Mouse (Mus musculus): ENCODE data around the gene 1110008P14Rik. TPM values are rescaled to one million over a fixed set of nuclear protein-coding genes. Genes with fewer than 3 reads are reported as not detected.

1110008P14Rik gene
- polyA plus RNA-seq, 1 experiment from 2014 or later = 71.6 TPM

DNA sequence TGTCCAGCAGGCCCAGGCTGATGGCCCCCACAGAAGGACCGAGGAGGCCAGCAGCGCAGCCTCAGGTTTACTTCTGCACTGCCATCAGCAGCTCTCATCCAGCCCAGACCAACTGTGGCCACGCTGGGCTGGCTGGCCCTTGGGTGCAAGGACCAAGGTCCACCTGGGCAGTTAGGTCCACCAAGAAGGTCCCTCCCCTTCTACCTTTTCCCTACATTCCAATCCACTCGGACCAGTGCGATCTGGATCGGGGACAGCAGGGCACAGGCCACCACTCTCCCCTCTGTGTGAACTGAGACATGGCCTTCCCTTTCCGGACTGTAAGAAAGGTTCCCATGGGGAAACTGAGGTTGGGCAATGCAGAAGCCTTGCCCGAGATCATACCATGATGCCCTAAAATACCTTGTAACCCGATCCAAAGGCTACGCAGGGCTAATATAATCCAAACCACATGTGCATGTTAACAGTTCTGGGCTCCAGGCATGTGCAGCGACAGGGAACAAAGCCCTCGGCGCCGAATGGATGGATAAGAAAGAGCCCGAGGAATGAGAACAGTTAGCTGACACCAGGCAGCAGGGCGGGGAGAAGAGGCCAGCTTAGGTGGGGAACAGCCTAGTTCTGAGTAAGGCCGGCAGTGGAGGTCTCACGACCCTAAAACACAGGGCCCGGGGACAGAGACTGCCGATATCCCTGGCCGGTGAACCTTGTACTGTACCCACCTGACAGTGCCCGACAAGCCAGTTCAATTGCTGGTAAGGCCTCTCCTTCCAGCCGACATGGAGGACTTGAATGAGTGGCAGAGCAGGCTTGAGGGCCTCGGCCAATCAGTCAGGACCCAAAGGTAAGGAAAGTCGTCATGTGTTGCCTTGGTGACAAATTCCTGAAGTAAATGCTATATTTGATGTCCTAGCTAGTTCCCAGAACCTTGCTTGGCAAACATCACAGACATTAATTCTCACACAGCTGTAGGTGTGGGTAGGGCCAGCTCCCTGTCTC lies 27.0 kb upstream of the 1110008P14Rik start:
- Histone ChIP-seq H3K4me1 (peaks cover 11% of the 10 kb centered on the region), H3K27ac (replicated peaks) (no peak overlapping the region; the same call in 1 of the 2 replicates), H3K9me3 (replicated peaks) (no peaks in the 10 kb centered on the region), H3K9ac (no peak overlapping the region), H3K27me3 (no peaks in the 10 kb centered on the region), H3K4me2 (replicated peaks) (no peak overlapping the region), H3K4me3 (replicated peaks) (no peak overlapping the region), H3K36me3 (0 out of 2 replicates have a peak, but pooled peaks cover under 1% of the 10 kb centered on the region)
- ATAC-seq (ENCODE audit: insufficient number of reproducible peaks, low FRiP score, low TSS enrichment, low read depth) = no peak
- 30% methylated on average over 25 of the region's 25 CpGs for WGBS

DNA sequence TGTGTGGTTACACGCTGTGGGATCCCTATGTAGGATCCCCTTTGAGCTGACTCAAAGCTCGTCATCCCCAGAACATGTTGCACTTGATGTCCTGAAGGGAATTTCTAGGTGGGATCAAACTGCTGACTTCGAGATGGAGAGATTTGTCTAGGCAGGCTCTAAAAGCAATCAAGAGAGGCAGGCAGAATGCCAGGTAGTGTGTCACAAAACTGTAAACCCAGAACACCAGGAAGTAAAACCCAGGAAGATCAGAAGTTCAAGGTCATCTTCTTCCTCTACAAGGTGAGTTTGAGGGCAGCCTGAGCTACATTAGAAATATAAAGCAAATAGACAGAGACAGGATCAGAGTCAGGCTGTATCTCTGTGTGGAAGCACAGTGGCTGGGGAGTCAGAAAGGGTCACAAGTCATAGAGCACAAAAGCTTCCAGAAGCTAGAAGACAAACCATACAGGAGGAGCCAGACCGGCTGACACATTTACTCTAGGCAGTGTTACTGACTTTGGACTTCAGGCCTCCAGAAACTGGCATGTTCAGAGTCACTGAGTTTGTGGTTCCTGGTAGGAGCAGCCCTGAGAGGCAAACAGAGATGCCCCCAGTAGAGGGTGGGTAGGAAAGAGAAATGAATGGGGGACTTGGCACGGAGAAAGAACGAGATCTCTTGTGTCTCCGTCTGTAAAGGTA lies 25.5 kb upstream of the 1110008P14Rik start:
- no peaks in the 10 kb centered on the region for H3K27me3 ChIP-seq
- H3K27ac ChIP-seq (replicated peaks) = no peak overlapping the region
- H3K4me3 ChIP-seq (replicated peaks) = no peak overlapping the region
- no peak overlapping the region for H3K9ac ChIP-seq
- H3K36me3 ChIP-seq = peaks cover 9% of the 10 kb centered on the region
- WGBS = 78% methylated on average over 7 of the region's 7 CpGs
- H3K4me1 ChIP-seq = peaks cover 11% of the 10 kb centered on the region
- no peak overlapping the region for H3K4me2 ChIP-seq (replicated peaks)
- no peaks in the 10 kb centered on the region for H3K9me3 ChIP-seq (replicated peaks)
- no peak for ATAC-seq (ENCODE audit: insufficient number of reproducible peaks, low FRiP score, low TSS enrichment, low read depth)

DNA sequence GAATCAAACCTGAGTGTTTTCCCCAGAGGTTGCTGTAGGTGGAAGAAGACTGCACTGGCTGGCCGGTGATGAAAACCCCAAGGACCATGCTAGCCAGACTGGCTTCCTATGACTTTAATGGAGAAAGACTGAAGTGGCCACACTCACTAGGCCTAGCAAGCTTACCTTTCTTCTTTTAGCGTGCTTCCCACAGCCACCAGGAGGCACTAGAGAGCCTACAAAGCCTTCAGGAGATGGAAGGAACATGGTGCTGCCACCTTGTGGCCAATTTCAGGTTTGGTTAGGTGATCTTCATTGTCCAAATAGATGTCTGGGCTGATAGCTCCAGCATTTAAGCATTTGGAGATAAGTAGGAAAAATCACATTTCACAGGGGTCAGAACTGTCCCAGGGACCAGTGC lies 22.9 kb upstream of the 1110008P14Rik start:
- peaks cover 11% of the 10 kb centered on the region for H3K4me1 ChIP-seq
- no peak overlapping the region for H3K27ac ChIP-seq (replicated peaks)
- no peaks in the 10 kb centered on the region for H3K27me3 ChIP-seq
- H3K4me3 ChIP-seq (replicated peaks) = no peak overlapping the region
- H3K9ac ChIP-seq = no peak overlapping the region
- ATAC-seq (ENCODE audit: insufficient number of reproducible peaks, low FRiP score, low TSS enrichment, low read depth) = 0 out of 2 replicates have a peak, but pooled peaks have one; percentile 9
- H3K9me3 ChIP-seq (replicated peaks) = no peaks in the 10 kb centered on the region
- WGBS = 20% methylated on average over 2 of the region's 2 CpGs
- peaks cover 35% of the 10 kb centered on the region for H3K36me3 ChIP-seq
- H3K4me2 ChIP-seq (replicated peaks) = no peak overlapping the region

DNA sequence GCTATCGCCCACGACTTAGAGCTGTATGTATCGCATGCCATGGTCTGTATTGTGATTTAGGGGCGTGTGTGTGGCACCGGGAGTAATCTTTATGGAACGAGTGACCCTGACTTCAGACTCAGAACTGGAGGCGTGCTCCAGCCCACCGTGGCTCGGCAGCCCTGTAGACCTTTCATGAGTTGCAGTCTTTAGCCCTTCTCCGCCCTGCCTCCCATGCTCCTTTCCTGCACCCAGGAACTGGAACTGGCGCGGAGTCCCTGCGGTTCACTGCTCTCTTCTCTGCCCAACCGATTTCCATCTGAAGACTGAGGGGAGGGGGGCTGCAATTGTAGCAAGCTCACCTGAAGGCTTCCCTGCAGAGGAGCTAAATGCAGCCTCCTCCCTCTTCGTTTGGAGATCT lies 15.0 kb upstream of the 1110008P14Rik start:
- H3K4me2 ChIP-seq (replicated peaks) = peak overlapping the region; percentile 94
- H3K9me3 ChIP-seq (replicated peaks) = no peaks in the 10 kb centered on the region
- no peaks in the 10 kb centered on the region for H3K27me3 ChIP-seq
- H3K27ac ChIP-seq (replicated peaks) = peak overlapping the region; percentile 94; the same call in 1 of the 2 replicates
- H3K4me3 ChIP-seq (replicated peaks) = peak overlapping the region; percentile 90
- H3K36me3 ChIP-seq = peaks cover 21% of the 10 kb centered on the region
- no peak for ATAC-seq (ENCODE audit: insufficient number of reproducible peaks, low FRiP score, low TSS enrichment, low read depth)
- peaks cover 17% of the 10 kb centered on the region for H3K4me1 ChIP-seq
- under 1% methylated on average over 15 of the region's 15 CpGs for WGBS
- peak overlapping the region; percentile 65 for H3K9ac ChIP-seq

DNA sequence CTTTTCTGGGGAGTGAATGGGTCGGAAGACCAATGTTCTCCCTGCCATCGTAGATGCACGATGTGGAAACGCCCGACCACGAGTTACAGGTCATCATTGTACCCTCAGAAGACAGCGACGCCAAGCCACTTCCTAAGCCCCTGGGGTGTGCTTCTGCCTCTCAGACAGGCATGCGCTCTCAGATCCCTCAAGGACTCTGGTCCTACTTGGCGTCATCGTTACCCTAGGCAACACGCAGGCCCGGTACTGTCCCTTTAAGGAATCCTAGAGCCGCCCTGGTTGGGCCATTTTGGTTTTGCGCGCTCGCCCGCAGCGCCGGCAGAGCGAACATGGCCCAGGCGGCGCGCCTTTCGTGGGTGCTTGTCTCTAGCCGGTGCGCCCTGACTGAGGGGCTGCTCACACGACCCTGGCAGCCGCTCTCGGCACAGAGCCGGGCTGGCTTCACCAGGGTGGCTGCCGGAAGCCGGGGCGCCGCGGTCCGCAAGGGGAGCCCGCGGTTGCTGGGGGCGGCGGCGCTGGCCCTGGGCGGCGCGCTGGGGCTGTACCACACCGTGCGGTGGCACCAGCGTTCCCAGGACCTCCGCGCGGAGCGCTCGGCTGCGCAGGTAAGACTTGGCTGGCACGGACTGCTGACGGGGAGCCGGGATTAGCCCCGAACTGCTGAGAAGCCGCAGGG lies 14.3 kb upstream of the 1110008P14Rik start:
- Histone ChIP-seq H3K9me3 (replicated peaks) (no peaks in the 10 kb centered on the region), H3K4me3 (replicated peaks) (peak overlapping the region; percentile 90), H3K4me2 (replicated peaks) (peak overlapping the region; percentile 94), H3K4me1 (peaks cover 17% of the 10 kb centered on the region), H3K36me3 (peaks cover 15% of the 10 kb centered on the region), H3K27ac (replicated peaks) (peak overlapping the region; percentile 94), H3K27me3 (no peaks in the 10 kb centered on the region), H3K9ac (peak overlapping the region; percentile 65)
- ATAC-seq (ENCODE audit: insufficient number of reproducible peaks, low FRiP score, low TSS enrichment, low read depth) = peak; percentile 94
- WGBS = under 1% methylated on average over 59 of the region's 59 CpGs

DNA sequence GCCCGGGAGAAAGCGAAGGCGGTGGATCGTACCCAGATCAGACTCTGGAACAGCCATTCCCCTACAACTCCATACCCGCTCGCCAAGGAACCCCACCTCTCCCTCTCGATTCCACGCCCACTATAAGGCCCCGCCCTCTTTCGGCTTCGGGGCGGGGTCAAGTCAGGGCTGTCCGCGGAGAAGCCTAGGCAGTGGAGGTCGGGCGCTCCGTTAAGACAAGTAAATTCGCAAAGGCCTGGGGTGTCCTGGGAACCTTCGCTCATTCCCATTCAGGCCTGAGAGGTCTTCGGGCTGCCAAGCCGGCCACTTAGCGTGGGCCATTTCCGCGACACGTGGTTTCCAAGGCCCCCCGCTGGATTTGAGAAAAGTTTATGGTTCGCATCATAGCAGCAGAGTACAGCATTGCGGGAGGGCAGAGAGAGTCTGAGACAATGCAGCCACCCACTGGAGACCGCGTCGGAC lies 13.8 kb upstream of the 1110008P14Rik start, which contains the start of gene Ptges2:
TSS of gene Ptges2 (plus strand) at position 413 of the 462 bp plus-strand sequence.
- Histone ChIP-seq H3K4me2 (replicated peaks) (peak within 1 kb of the TSS; percentile 94), H3K27ac (replicated peaks) (peak within 1 kb of the TSS; percentile 94), H3K36me3 (peaks cover 9% of the 10 kb centered on the region), H3K27me3 (no peaks in the 10 kb centered on the region), H3K9me3 (replicated peaks) (no peaks in the 10 kb centered on the region), H3K4me1 (peaks cover 17% of the 10 kb centered on the region), H3K4me3 (replicated peaks) (peak within 1 kb of the TSS; percentile 90), H3K9ac (peak within 1 kb of the TSS; percentile 65)
- ATAC-seq (ENCODE audit: insufficient number of reproducible peaks, low FRiP score, low TSS enrichment, low read depth) = peak; percentile 92
- under 1% methylated on average over 31 of the region's 31 CpGs for WGBS

DNA sequence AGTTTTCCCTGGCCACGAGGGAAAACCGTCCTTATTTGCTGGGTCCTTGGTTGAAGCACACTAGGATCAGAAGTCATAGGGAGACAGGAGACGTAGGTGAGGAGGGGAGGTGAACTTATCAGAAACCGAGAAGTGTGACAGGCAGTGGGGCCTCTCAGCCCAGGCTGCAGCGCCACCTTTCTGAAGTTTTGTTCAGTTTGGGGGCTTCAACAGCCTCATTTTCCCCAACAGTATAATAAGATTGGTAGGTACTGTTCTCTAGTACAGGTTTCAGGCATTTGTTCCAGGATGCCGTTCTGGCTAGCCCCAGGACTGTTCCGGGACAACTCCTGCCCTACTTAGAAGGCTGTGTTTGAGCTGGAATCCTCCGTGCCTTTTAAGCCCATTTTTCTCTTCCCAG lies 13.2 kb upstream of the 1110008P14Rik start:
- 0 out of 2 replicates have a peak, but pooled peaks have one; percentile 3 for ATAC-seq (ENCODE audit: insufficient number of reproducible peaks, low FRiP score, low TSS enrichment, low read depth)
- no peaks in the 10 kb centered on the region for H3K9me3 ChIP-seq (replicated peaks)
- H3K4me3 ChIP-seq (replicated peaks) = peak overlapping the region; percentile 90
- peak overlapping the region; percentile 94 for H3K27ac ChIP-seq (replicated peaks)
- WGBS = 4% methylated on average over 8 of the region's 8 CpGs
- H3K4me2 ChIP-seq (replicated peaks) = peak overlapping the region; percentile 94
- H3K4me1 ChIP-seq = peaks cover 17% of the 10 kb centered on the region
- peaks cover 4% of the 10 kb centered on the region; the same call in 1 of the 2 replicates for H3K36me3 ChIP-seq
- H3K9ac ChIP-seq = peak overlapping the region; percentile 65
- no peaks in the 10 kb centered on the region for H3K27me3 ChIP-seq

DNA sequence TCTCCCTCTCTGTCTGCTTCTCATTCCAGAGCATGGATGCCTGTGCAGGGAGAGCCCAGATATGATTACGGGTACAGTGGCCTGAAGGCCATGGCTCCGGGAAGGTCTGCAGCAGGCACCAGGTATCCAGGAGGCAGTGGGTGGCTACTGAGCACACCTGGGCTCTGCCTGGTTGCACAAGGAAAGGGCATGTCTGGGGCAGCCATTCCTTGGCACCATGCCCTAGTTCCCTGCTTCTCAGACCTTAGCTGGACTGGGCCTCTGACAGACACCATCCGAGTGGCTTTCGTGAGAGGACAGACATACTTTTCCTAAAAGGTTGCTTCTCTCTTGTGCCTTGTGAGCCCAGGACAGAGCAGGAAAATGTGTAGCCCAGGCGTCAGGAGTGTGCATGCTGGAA lies 10.3 kb upstream of the 1110008P14Rik start:
- no peak overlapping the region for H3K27ac ChIP-seq (replicated peaks)
- H3K4me1 ChIP-seq = peaks cover 10% of the 10 kb centered on the region
- no peak overlapping the region for H3K9ac ChIP-seq
- no peak overlapping the region for H3K4me2 ChIP-seq (replicated peaks)
- no peaks in the 10 kb centered on the region for H3K27me3 ChIP-seq
- no peaks in the 10 kb centered on the region for H3K9me3 ChIP-seq (replicated peaks)
- ATAC-seq (ENCODE audit: insufficient number of reproducible peaks, low FRiP score, low TSS enrichment, low read depth) = no peak
- H3K4me3 ChIP-seq (replicated peaks) = no peak overlapping the region
- 83% methylated on average over 5 of the region's 5 CpGs for WGBS
- H3K36me3 ChIP-seq = no peaks in the 10 kb centered on the region

DNA sequence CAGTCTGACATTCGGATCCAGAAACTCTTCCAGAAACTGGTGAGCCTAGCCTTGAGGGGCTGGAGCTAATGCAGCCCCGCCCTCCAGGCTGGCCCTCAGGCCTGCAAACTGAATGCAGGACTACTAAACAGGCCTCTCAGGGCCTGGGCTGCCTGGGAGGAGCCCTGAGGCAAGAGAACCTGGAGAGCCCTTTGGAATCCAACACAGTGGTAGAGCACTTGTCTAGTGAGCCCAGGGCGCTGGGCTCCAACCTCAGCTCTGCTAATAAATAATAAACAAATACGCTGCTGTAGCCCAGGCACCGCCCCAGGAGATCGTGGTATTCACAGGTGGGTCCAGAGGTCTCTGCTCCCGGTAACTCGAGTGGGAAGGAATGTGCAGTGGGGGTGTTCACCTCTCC lies 9.1 kb upstream of the 1110008P14Rik start:
- ATAC-seq (ENCODE audit: insufficient number of reproducible peaks, low FRiP score, low TSS enrichment, low read depth) = no peak
- WGBS = 63% methylated on average over 8 of the region's 8 CpGs
- no peak overlapping the region for H3K4me3 ChIP-seq (replicated peaks)
- H3K4me1 ChIP-seq = peaks cover 6% of the 10 kb centered on the region
- H3K9ac ChIP-seq = no peak overlapping the region
- no peaks in the 10 kb centered on the region for H3K36me3 ChIP-seq
- no peak overlapping the region for H3K27ac ChIP-seq (replicated peaks)
- no peaks in the 10 kb centered on the region for H3K9me3 ChIP-seq (replicated peaks)
- no peaks in the 10 kb centered on the region for H3K27me3 ChIP-seq
- H3K4me2 ChIP-seq (replicated peaks) = no peak overlapping the region

DNA sequence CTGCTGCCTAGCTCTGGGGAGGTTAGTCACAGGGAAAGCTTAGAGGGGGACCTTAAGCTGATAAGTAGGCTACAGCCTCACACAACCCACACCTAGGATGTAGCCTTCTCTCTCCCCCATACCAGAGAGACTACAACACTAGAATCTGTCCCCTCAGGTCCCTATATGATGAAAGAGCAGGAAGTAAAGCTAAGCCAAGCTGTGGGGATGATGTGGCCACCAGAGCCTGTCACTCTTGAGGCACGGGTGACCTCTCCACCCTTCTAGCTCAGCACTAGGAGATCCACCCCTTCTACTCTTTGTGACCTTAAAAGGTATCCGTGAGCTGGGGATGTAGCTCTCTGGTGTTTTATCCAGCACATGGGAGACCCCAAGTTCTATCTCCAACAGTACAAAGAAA lies 7.4 kb upstream of the 1110008P14Rik start:
- Histone ChIP-seq H3K27ac (replicated peaks) (no peak overlapping the region), H3K4me3 (replicated peaks) (no peak overlapping the region), H3K9me3 (replicated peaks) (no peaks in the 10 kb centered on the region), H3K36me3 (no peaks in the 10 kb centered on the region), H3K27me3 (no peaks in the 10 kb centered on the region), H3K4me1 (no peaks in the 10 kb centered on the region), H3K4me2 (replicated peaks) (no peak overlapping the region), H3K9ac (no peak overlapping the region)
- ATAC-seq (ENCODE audit: insufficient number of reproducible peaks, low FRiP score, low TSS enrichment, low read depth) = no peak
- WGBS = 75% methylated on average over 2 of the region's 2 CpGs
